Mouse (Mus musculus) common myeloid progenitor, adult 5-6 weeks (primary cell): ENCODE measurements around the gene Agl. TPM values are rescaled to one million over a fixed set of nuclear protein-coding genes. Genes with fewer than 3 reads are reported as not detected.

Experiments
- ATAC-seq: replicated peaks from 2 replicates; pipeline ENCODE4 v1.8.0; 2016; ENCODE audit warnings: low read depth, mild to moderate bottlenecking, moderate TSS enrichment, inconsistent platforms; ENCODE audit not compliant: poor library complexity, severe bottlenecking
- total RNA-seq: library from RNA; stranded (forward); fragments of 200-1000, 187-1606 nt; gene quantifications from 2 replicates; pipeline ENCODE4 v1.2.3, GENCODE M21; 2017

Agl gene
- 7.5 and 10.9 TPM in 2 replicates for total RNA-seq

DNA sequence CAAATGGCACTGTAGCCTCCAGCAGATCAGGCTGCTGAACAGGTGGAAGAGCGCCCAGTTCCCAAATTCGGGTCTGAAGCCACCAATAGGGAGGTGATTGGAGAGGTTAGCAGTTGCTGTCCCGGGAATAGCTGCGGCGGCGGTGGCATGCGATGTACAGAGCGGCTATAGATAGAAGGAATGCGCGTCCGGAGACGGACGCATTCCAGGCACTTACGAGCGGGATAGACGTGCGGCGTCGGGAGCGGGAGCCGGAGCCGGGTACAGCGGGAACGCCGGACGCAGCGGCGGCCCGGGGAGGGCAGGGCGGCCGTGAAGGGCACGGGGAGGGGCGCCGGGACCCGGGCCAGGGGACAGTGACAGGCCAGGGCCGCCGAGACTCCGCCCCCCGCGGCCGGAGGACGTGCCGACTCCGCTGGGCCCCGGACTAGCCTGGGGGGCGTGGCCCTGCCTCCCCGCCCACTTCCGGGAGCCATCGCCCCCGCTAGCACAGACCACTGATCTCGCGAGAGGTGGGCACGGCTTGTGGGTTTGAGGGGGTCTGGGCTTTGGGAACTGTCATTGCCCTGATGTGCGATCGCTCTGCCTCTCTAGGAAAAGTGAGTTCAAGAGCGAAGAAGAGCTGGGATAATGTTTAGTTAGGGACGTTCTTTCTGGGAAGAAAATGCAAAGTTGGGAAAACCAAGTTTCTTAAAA is at the start of gene Agl:
Gene Agl (minus strand): TSS at position 356 of the 696 bp plus-strand sequence.
- ATAC-seq = peak; percentile 92

DNA sequence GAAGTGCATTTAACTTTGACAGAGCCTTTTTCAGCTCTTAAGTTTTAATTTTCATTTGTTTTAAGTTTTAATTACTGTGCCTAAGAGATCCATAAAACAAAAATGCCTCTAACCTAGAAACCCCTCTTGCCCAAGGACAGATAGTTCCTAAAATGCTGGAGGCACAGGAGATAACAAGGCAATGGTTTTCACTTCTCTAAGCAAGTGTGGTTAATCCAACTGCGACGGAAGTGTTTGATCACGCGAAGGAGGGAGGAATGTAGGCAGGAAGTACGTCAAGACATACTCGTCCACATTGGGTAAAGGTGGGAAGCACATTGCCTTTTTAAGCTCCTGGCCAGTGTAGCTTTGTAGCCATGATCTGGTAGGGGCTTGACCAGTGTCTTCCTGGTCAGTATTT is 49.6 kb upstream of the Agl start:
- ATAC-seq = peak; percentile 51

DNA sequence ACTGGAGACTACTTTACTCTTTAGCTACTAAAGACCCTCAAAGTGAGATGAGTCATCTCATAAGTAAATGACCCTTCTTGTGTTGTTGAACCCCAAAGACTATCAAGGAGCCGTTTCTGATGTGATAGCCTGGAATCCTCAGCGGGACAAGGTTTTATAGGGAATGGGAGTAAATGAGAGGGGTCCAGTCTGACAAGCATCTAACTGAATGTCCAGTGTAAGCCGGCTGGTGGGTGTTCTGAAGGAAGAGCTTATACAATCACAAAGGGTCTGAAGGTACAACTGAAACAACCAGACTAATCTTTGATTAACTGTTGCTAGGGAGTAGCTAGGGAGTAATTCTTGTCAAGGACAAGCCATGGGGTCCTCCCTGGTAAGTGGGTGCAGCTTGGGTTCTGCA is 44.5 kb upstream of the Agl start:
- ATAC-seq = no peak

DNA sequence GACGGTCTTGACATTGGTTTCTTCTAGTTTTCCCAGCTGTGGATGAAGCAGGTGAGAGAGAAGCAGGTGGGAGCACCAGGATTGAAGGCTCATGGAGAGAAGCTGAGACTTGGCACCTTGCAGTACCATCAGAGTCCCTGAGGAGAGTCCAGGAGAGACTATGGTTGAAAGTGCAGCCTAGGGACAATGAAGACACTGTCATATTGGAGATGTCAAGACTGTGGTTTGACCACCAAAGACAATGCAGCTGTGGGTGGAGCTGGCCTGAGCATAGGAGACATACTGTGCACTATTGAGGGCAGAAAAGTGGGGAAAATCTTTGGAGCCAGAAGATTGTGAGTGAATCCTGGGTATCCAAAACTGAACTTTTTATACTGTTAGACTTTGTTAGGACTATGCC is 42.4 kb upstream of the Agl start:
- no peak for ATAC-seq

DNA sequence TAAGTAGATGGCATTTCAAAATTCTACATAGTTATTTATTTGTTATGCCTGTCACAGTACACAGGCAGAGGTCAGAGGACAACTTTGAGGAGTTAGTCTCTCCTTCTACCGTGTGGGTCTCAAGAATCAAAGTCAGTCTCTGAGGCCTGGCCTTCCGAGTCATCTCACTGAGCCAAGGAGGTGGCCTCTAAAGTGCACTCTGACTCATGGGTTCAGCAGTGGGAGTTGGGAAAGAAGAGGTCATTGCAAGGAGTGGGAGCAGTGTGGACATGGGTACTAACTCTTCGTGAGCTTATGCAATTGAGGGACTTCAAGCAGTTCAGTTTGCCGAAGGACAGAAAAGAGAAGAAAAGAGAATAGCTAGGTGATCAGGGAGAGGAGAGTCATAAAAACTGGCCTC is 41.0 kb upstream of the Agl start:
- ATAC-seq = no peak

DNA sequence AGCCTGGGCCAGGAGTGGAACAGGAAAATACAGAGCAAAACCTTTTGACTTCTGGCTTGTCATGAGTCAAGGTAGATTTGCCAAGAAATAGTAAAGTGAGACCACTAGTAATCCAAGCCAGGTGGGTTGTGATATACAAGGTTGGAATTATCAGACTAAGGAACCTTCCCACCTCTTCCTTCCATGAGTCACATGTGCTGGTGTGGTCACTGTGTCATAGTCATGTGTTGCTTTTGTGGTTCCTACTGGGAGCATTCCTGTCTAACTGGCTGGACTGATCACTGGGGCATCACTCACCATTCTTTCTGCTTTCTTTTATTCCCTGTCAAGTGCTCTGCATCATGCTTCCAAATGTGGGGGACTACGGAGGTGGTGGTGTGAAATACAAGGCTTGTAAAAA is 40.1 kb upstream of the Agl start:
- ATAC-seq = no peak

DNA sequence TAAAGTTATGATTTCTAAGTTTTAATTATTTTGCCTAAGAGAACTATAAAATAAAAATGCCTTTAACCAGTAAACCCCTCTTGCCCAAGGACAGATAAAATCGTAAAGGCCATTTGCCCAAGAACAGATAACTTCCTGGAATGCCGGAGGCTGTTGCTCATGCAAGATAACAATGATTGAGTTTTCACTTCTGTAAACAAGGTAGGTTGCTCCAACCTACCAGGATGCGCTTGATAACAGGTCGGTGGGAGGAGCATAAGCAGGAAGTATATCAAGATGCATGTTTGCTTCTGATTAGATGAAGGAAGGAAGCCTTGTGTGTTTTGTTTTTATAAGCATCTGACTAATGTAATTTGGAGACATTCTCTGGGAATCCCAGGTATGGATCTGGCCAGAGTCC is 38.1 kb upstream of the Agl start:
- 0 out of 2 replicates have a peak, but pooled peaks have one; percentile 16 for ATAC-seq

DNA sequence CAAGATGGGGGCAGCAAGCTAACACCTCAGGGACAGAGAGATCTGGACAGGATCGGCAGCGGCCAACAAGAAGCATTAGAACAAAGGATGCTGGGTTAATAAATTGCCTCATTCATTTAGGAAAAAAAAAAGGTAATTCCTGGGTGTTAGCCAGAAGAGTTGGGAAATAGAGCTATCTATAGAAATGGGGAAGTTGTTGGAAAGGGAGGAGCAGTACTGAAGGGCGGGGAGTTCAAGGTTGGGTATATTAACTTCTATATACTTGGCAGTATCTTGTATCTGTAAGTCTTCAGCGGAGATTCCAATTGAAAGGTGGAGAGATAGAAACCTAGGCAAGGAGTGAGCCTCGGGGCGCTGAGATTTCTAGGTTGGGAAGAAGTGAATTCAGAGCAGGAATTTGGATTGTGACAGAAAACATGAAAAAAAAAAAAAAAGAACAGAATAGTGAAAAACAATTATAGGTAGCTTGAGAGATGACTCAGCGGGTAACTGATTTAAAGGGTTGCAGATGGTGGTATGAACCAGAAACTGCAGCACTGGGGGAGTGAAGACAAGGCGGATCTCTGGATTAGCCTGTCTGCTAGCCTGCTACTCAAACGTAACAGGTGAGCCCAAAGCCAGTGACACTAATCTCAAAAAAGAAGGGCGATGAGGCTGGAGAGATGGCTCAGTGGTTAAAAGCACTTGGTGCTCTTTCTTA is 37.1 kb upstream of the Agl start:
- ATAC-seq = peak; percentile 83

DNA sequence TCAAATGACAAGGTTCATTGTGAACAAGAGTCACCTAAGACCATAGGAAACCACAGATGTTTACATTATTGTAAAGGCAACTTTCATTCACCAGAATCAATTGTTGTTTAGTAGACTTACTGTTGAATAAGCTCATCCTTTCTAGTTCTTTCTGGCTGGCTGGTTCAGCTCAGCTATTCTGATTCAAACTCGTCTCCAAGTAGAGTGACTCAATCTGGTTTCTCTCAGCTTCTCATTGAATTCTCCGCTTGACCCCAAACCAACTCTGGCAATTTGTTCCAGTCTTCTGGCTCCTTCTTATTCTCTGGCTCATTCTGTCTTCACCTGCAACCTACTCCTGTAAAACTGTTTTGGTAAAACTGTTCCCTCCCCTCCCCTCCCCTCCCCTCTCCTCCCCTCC is 33.3 kb upstream of the Agl start:
- no peak for ATAC-seq

DNA sequence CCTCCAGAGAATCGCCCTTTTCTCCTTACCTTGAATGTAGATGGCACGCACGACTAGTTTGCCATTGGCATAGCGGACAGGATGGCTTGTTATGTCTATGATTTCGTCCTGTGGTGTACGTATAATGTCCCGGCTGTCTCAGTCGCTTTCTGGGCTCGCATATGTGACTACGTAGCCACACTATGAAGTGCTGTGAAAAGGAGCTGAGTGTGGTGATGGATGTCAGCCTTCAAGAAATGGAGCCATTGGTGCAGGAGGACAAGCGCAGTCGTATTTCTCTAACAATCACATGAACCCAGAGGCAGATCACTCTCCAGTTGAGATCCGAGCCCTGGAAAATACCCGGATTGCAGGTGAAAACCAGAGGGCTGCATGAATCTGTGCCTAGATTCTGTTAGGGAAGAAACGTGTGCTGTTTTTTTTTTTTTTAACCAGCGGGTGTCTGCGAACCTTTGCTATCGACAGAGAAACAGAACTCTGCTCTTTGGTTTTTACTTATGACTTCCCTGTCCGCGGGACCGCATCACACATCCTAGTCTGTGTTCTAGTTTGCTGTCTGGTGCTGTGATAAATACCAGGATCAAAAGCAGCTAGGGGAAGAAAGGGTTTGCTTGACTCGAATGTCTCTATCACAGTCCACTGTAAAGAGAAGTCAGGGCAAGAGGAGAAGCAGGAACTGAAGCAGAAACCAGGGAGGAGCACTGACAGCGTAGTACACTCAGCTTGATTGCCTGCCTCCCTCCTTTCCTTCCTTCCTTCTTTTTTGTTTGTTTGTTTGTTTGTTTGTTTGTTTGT is 28.9 kb upstream of the Agl start:
- no peak for ATAC-seq

DNA sequence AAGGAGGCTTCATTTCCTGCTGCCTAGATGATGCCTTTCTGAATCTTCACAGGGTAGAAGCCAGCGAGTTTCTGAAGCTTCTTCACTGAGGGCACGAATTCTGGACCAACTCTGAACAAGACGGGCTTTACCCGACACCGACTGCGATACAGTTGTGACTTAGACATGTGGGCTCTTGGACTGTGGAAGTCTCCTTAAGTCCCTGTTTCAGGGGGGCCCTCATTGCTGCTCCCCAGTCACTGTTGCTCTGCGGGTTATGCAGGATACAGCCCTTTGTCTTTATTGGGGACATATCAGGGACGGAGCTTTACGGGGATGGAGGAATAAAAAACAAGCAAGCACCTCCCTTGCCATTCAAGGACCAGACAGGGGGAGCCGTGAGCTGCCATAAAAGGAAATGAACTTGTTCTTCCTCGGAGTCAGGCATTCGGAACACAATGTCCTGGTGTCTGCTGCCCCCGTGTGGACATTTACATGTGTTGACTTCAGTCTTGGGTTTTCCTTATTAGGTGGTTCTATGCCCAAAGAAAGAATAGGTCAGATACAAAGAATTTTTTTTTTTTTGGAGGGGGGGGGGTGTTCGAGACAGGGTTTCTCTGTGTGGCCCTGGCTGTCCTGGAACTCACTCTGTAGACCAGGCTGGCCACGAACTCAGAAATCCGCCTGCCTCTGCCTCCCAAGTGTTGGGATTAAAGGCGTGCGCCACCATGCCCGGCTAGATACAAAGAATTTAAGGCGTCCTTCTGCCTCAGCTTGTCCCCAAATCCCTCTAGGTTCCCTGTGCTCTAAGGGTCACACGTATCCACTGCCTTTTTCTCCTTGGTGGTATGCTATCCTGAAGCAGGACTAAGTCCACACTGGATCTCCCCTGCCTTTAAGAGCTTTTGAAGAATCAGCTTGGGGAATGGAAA is 28.1 kb upstream of the Agl start:
- ATAC-seq = peak; percentile 99

DNA sequence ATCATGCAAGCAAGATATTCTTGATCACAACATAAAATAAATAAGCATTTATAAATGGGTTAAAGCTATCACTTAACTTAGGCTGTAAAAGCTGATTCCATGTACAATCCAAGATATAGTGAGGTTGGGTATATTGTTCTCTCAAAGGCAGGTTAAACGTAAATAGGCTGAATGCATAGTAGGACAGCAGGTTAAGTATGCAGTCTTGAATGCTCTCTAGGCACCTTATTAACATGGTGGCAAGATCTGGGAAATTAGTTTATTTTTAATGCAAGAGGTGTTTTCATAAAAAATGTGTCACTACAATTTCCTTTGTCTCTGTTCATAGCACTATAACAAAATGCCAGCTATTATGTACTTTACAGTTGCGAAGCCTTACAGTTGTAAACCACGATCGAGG is 27.4 kb upstream of the Agl start:
- no peak for ATAC-seq

DNA sequence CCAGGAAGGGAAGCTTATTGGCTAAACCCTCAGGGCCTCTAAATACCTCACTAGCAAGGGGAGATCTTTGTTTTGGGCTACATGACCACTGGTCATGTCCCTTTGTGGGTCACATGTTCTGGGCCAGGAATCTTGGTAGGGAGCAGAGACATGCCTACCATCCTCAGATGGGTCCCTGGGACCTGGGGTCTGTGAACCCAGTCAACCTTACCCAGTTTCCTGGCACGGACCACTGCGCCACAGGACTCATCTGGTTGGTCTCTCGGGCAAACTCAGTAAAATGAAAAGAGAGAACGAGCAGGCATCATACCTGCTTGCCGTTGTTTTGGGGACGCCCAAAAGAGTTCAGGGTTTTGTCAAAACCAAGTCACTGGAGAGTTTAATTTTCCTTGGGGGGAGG is 26.3 kb upstream of the Agl start:
- ATAC-seq = no peak

DNA sequence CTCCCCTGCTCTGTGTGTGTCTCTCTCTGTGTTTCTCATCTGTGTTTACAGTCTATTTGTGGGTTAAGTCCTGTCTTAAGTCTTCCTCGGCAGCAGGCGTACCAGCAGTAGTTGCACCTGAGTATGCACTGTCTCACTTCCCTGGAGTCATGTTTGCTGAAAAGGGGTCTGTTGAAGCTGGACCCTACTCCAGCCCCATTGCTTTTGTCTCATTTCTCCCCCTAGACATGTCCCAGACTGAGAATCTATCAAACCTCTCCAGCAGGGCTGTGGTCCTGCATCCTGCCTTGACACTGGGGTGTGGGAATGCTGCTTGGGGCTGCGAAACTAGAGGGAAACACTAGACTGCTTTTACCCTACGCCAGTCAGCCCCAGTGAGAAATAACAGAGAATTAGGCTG is 25.5 kb upstream of the Agl start:
- no peak for ATAC-seq

DNA sequence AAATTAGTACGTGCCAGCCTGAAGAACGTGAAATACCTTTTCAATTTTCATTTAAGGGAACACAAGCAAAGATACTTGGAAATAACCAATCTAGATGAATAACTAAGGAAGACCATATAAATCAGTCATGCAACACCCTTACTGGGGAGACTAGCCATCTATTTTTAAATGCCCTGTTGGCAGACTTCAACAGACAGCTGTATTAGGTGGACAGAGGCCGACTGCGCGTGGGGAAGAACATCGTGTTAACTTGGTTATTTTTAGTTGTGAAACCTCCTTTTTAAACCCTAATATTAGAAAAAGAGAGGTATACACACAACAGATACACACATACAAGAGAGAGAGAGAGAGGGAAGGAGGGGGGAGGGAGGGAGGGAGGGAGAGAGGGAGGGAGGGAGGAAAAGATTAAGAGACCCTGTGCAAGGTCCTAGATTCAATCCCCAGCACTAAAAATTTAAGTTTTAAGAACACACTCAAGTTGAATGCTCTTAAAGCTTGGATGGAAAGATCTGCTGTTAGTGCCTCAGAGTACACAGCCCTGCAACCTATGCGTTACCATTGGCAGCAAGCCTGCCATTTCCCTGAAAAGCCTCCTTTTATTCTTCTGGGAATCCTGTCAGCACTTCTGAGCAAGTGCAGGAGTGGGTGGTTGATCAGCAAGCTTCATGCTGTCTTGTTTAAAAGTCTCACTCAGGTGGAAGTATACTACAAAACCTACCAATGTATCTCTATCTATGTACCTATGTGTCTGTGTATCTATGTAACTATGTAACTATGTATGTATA is 24.8 kb upstream of the Agl start:
- ATAC-seq = no peak

DNA sequence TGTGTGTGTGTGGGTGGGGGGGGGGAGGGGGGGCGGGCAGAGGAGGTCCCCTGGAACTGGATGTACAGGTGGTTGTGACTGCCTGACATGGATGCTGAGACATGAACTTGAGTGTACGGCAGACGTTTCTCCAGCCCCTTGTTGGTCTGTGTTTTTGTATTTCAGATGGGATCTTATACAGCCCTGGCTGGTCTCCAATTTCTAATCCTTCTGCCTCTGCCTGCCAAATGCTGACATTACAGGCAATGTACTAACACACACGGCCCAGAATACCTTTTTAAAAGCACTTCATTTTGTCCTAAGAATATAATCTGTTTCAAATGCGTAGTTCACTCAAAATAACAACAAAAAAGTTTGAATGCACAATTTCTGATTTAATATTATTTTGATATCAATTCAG is 23.4 kb upstream of the Agl start:
- ATAC-seq = no peak

DNA sequence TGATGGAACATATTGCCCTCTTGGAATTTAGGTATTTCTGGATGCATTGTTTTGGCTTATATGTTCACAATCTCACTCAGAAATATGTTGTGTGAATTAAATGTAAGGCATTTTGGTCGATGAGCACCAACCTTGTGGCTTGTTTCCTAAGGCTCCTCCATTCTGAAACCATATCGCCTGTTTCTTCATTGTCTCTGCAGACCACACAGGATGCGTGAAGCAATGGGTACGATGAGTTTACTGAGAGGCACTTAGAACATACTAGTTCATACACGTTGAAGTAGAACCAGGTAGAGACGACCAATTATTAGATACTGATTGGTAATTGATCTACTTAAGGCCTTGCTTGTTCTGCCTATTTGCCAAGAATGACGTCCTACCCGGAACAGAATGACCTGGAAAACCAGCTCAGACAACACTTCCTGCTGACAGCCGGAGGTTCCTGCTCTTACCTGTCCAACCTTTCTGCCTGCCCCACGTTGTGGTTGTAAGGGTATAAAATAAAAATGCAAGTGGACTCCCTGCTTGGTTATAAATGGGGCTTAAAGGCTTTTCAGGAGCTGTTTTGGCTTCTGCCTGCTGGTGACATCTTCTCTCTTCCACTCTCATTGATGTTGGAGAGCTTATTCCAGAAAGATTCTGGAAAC is 21.4 kb upstream of the Agl start:
- ATAC-seq = no peak

DNA sequence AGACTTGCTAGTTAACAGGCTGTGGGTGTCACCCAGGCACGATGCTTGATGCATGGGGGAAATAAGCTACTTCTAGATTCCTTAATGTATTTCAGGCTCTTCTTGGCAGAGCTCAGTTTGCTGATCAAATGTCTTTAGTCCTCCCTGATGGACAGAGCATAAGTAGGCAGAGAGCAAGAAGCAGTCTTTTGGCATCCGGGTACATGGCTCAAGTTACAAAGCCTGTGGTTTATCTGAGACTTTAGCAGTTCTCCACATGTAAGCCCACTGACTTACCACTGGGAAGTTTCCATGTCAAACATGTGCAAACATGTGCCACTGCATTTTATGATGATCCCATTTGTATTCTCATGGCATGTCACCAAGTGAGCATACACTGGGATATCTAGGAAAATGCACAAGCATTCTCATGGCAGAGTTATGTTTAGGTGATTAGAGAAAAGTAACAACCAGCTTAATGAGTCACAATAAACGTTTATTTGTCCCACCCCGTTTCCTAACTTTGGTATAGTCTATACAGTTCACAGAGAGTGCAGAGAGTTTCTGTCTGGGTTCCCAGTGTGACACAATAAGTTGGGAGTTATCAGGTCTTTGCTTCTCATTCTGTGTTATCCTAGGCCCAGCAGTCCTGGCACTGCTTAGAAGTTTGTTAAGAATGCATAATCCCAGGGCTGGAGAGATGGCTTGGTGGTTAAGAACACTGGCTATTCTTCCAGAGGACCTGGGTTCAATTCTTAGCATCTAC is 18.7 kb upstream of the Agl start:
- no peak for ATAC-seq
